Mouse (Mus musculus): ENCODE measurements around the gene Atf7ip. TPM values are rescaled to one million over a fixed set of nuclear protein-coding genes. Genes with fewer than 3 reads are reported as not detected.

The Atf7ip gene
- polyA plus RNA-seq, 1 experiment from 2014 or later: 49.8 TPM

DNA sequence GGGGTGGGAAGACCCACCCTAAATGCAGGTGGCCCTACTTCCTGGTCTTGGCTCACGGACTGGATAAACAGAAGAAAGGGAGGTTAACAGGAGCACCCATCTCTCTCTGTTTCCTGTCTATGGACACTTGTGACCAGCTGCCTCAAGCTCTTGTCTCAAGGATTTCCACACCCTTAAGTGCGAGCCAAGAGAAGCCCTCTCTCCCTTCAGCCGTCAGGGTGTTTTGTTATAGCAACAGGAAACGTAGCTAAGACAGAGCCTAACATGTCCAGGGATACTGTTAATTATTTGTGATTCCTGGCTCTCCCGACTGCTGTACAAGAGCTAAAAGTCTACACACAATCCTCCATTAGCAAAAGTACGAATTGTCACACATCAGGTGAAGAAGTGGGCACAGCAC lies 127.8 kb downstream of the Atf7ip start:
- H3K27me3 ChIP-seq (ENCODE audit: control insufficient read depth, insufficient read depth, low read length): no peaks in the 10 kb centered on the region
- H3K36me3 ChIP-seq (ENCODE audit: control insufficient read depth, insufficient read depth, low read length): no peaks in the 10 kb centered on the region
- no peak overlapping the region for H3K27ac ChIP-seq (replicated peaks; ENCODE audit: low read depth, low read length)
- H3K4me3 ChIP-seq (ENCODE audit: low read depth, low read length): no peak overlapping the region
- no peaks in the 10 kb centered on the region for H3K9me3 ChIP-seq (ENCODE audit: control insufficient read depth, low read length)
- H3K9ac ChIP-seq (ENCODE audit: low read length): no peak overlapping the region
- H3K4me1 ChIP-seq (ENCODE audit: control insufficient read depth, insufficient read depth, low read length): no peaks in the 10 kb centered on the region
- H3K4me2 ChIP-seq (ENCODE audit: low read depth, severe bottlenecking): no peak overlapping the region
- 78% methylated on average over 6 of the region's 6 CpGs for WGBS
- ATAC-seq (ENCODE audit: insufficient number of reproducible peaks, low FRiP score, low TSS enrichment, low read depth) (no peak), DNase-seq (ENCODE audit: low spot score) (no peak)

- no peak overlapping the region for H3K9ac ChIP-seq (ENCODE audit: low read length)
- no peaks in the 10 kb centered on the region for H3K36me3 ChIP-seq (ENCODE audit: control insufficient read depth, insufficient read depth, low read length)
- H3K4me1 ChIP-seq (ENCODE audit: control insufficient read depth, insufficient read depth, low read length): no peaks in the 10 kb centered on the region
- ATAC-seq (ENCODE audit: insufficient number of reproducible peaks, low FRiP score, low TSS enrichment, low read depth) (no peak), DNase-seq (ENCODE audit: low spot score) (no peak)
- no peaks in the 10 kb centered on the region for H3K27me3 ChIP-seq (ENCODE audit: control insufficient read depth, insufficient read depth, low read length)
- WGBS: 63% methylated on average over 3 of the region's 3 CpGs
- H3K9me3 ChIP-seq (ENCODE audit: control insufficient read depth, low read length): no peaks in the 10 kb centered on the region
- no peak overlapping the region for H3K4me3 ChIP-seq (ENCODE audit: low read depth, low read length)
- no peak overlapping the region for H3K4me2 ChIP-seq (ENCODE audit: low read depth, severe bottlenecking)
- no peak overlapping the region for H3K27ac ChIP-seq (replicated peaks; ENCODE audit: low read depth, low read length)
Measured at GRCm38 (mm10) chr6:136634982-136635381, 129.0 kb downstream of the Atf7ip start.

DNA sequence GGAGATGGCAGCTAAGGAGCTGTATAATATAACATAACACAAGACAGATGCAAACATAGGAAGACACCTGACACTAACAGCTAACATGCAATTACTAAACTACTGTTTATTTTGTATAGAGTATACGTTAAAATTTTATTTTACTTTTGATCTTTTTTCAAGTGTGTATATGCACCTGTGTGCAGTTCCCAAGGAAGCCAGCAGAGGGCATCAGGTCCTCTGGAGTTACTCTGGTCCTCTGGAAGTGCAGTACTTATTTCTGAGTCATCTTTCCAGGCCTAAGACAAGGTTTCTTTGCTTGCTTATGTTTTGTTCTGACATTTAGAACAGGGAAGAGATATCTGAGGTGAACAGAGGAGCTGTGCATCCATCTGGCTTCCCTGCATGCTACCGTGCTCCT lies 138.2 kb downstream of the Atf7ip start:
- no peak overlapping the region for H3K4me3 ChIP-seq (ENCODE audit: low read depth, low read length)
- H3K4me1 ChIP-seq (ENCODE audit: control insufficient read depth, insufficient read depth, low read length): peaks cover 3% of the 10 kb centered on the region; the same call in 1 of the 2 replicates
- H3K36me3 ChIP-seq (ENCODE audit: control insufficient read depth, insufficient read depth, low read length): no peaks in the 10 kb centered on the region
- no peaks in the 10 kb centered on the region for H3K27me3 ChIP-seq (ENCODE audit: control insufficient read depth, insufficient read depth, low read length)
- no peak overlapping the region for H3K9ac ChIP-seq (ENCODE audit: low read length)
- no peak overlapping the region for H3K4me2 ChIP-seq (ENCODE audit: low read depth, severe bottlenecking)
- WGBS: 93% methylated on average over 2 of the region's 2 CpGs
- no peak overlapping the region for H3K27ac ChIP-seq (replicated peaks; ENCODE audit: low read depth, low read length)
- DNase-seq (ENCODE audit: low spot score) (no peak), ATAC-seq (ENCODE audit: insufficient number of reproducible peaks, low FRiP score, low TSS enrichment, low read depth) (no peak)
- H3K9me3 ChIP-seq (ENCODE audit: control insufficient read depth, low read length): no peaks in the 10 kb centered on the region

DNA sequence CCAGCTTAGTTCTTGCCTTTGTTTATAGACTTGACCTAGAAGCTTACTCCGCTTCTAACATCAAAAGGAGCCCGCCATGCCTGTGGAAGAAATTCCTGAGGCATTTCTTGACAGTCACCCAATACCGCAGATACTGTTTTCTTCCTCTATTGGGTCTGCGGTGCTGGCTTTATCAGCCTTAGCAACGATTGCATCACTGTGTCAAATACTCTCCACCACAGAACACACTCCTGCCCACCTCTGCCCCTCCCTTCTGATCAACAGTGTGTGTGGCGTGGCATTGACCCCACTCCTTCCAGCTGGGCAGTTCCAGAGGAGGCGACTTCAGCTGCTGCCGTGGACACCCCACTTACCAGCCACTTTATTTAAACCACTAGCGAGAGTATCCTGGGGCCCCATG lies 139.8 kb downstream of the Atf7ip start:
- no peaks in the 10 kb centered on the region for H3K36me3 ChIP-seq (ENCODE audit: control insufficient read depth, insufficient read depth, low read length)
- DNase-seq (ENCODE audit: low spot score) (peak; percentile 35), ATAC-seq (ENCODE audit: insufficient number of reproducible peaks, low FRiP score, low TSS enrichment, low read depth) (no peak)
- H3K4me2 ChIP-seq (ENCODE audit: low read depth, severe bottlenecking): no peak overlapping the region
- no peaks in the 10 kb centered on the region for H3K9me3 ChIP-seq (ENCODE audit: control insufficient read depth, low read length)
- H3K27ac ChIP-seq (replicated peaks; ENCODE audit: low read depth, low read length): peak overlapping the region; percentile 33; the same call in 1 of the 2 replicates
- peaks cover 3% of the 10 kb centered on the region; the same call in 1 of the 2 replicates for H3K4me1 ChIP-seq (ENCODE audit: control insufficient read depth, insufficient read depth, low read length)
- H3K4me3 ChIP-seq (ENCODE audit: low read depth, low read length): no peak overlapping the region
- WGBS: 49% methylated on average over 9 of the region's 9 CpGs
- no peak overlapping the region for H3K9ac ChIP-seq (ENCODE audit: low read length)
- H3K27me3 ChIP-seq (ENCODE audit: control insufficient read depth, insufficient read depth, low read length): no peaks in the 10 kb centered on the region

DNA sequence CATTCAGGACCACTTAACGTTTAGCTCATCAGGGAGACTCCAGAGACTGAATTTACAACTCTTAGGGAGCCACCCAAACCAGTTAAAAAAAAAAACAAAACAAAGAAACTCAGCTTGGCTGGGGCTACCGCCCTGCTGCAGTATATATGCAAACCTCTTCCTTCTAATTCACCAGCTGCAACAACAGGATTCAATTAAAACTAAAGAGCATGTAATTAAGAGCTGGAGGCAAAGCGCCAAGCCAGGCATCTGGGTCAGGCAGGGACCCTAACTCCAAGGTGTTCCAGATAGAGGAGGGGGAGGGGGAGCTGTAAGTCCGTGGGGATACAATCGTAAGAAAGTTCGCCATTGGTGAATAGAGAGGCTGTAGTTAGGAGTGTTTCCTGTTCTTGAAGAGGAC lies 140.2 kb downstream of the Atf7ip start:
- 15% methylated on average over 6 of the region's 6 CpGs for WGBS
- ATAC-seq (ENCODE audit: insufficient number of reproducible peaks, low FRiP score, low TSS enrichment, low read depth) (no peak; the same call in 1 of the 2 replicates), DNase-seq (ENCODE audit: low spot score) (no peak)
- Histone ChIP-seq H3K27me3 (ENCODE audit: control insufficient read depth, insufficient read depth, low read length) (no peaks in the 10 kb centered on the region), H3K4me2 (ENCODE audit: low read depth, severe bottlenecking) (no peak overlapping the region), H3K4me3 (ENCODE audit: low read depth, low read length) (no peak overlapping the region), H3K9me3 (ENCODE audit: control insufficient read depth, low read length) (no peaks in the 10 kb centered on the region), H3K36me3 (ENCODE audit: control insufficient read depth, insufficient read depth, low read length) (no peaks in the 10 kb centered on the region), H3K27ac (replicated peaks; ENCODE audit: low read depth, low read length) (no peak overlapping the region; the same call in 1 of the 2 replicates), H3K4me1 (ENCODE audit: control insufficient read depth, insufficient read depth, low read length) (peaks cover 3% of the 10 kb centered on the region; the same call in 1 of the 2 replicates), H3K9ac (ENCODE audit: low read length) (no peak overlapping the region)

DNA sequence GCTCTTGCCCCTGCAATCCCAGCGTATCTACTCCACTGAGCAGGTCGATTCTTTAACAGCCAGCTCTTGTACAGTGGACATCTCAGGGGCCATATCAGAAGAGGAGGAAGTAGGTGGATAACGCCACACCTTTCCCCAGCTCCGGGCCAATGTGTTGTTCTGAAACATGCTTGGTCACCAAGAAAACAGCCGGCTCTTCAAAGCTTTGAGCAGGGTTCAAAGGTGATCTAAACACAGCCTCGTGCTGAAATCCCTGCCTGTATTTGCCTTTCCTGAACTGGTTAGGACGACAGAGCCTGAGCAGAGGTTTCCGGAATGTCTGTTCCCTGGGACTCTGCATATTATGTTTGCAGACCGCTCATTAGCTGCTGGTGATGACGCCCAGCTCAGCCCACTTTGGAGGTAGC lies 141.5 kb downstream of the Atf7ip start:
- Histone ChIP-seq H3K4me3 (ENCODE audit: low read depth, low read length) (no peak overlapping the region), H3K36me3 (ENCODE audit: control insufficient read depth, insufficient read depth, low read length) (no peaks in the 10 kb centered on the region), H3K4me1 (ENCODE audit: control insufficient read depth, insufficient read depth, low read length) (peaks cover 3% of the 10 kb centered on the region; the same call in 1 of the 2 replicates), H3K27ac (replicated peaks; ENCODE audit: low read depth, low read length) (no peak overlapping the region), H3K4me2 (ENCODE audit: low read depth, severe bottlenecking) (no peak overlapping the region), H3K9ac (ENCODE audit: low read length) (no peak overlapping the region), H3K9me3 (ENCODE audit: control insufficient read depth, low read length) (no peaks in the 10 kb centered on the region), H3K27me3 (ENCODE audit: control insufficient read depth, insufficient read depth, low read length) (no peaks in the 10 kb centered on the region)
- ATAC-seq (ENCODE audit: insufficient number of reproducible peaks, low FRiP score, low TSS enrichment, low read depth): no peak
- DNase-seq (ENCODE audit: low spot score): no peak
- WGBS: 66% methylated on average over 10 of the region's 10 CpGs

- no peak for ATAC-seq (ENCODE audit: insufficient number of reproducible peaks, low FRiP score, low TSS enrichment, low read depth)
- no peak overlapping the region for H3K4me3 ChIP-seq (ENCODE audit: low read depth, low read length)
- WGBS: 88% methylated on average over 8 of the region's 8 CpGs
Measured at GRCm38 (mm10) chr6:136650664-136651063, 144.7 kb downstream of the Atf7ip start.

DNA sequence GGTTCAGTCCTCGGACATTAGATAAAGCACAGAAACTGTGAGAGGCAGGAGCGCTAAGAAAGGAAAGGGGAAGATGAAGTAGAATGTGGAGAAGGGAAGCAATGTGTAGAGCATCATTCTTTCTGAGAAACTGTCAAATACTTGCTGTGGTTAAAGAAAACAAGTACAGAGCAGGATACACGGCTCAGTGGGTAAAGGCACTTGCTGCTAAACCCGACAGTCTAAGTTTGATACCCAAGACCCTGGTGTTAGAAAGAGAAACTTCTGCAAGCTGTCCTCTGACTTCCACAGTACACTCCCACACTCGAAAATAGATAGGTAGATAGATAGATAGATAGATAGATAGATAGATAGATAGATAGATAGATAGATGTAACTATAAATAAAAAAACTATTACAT lies 147.4 kb downstream of the Atf7ip start:
- no peak overlapping the region for H3K4me2 ChIP-seq (ENCODE audit: low read depth, severe bottlenecking)
- H3K9ac ChIP-seq (ENCODE audit: low read length): no peak overlapping the region
- no peaks in the 10 kb centered on the region for H3K9me3 ChIP-seq (ENCODE audit: control insufficient read depth, low read length)
- H3K4me3 ChIP-seq (ENCODE audit: low read depth, low read length): no peak overlapping the region
- H3K4me1 ChIP-seq (ENCODE audit: control insufficient read depth, insufficient read depth, low read length): no peaks in the 10 kb centered on the region
- no peak overlapping the region for H3K27ac ChIP-seq (replicated peaks; ENCODE audit: low read depth, low read length)
- no peak for ATAC-seq (ENCODE audit: insufficient number of reproducible peaks, low FRiP score, low TSS enrichment, low read depth)
- WGBS: 84% methylated on average over 5 of the region's 5 CpGs
- H3K27me3 ChIP-seq (ENCODE audit: control insufficient read depth, insufficient read depth, low read length): no peaks in the 10 kb centered on the region
- H3K36me3 ChIP-seq (ENCODE audit: control insufficient read depth, insufficient read depth, low read length): no peaks in the 10 kb centered on the region
- DNase-seq (ENCODE audit: low spot score): no peak

More at GRCm38 (mm10) chr6:136650664-136651063, 144.7 kb downstream of the Atf7ip start:
- H3K27ac ChIP-seq (replicated peaks; ENCODE audit: low read depth, low read length): no peak overlapping the region
- no peaks in the 10 kb centered on the region for H3K36me3 ChIP-seq (ENCODE audit: control insufficient read depth, insufficient read depth, low read length)
- no peaks in the 10 kb centered on the region for H3K27me3 ChIP-seq (ENCODE audit: control insufficient read depth, insufficient read depth, low read length)
- DNase-seq (ENCODE audit: low spot score): no peak
- H3K4me1 ChIP-seq (ENCODE audit: control insufficient read depth, insufficient read depth, low read length): peaks cover 3% of the 10 kb centered on the region; the same call in 1 of the 2 replicates
- no peak overlapping the region for H3K9ac ChIP-seq (ENCODE audit: low read length)
- no peak overlapping the region for H3K4me2 ChIP-seq (ENCODE audit: low read depth, severe bottlenecking)
- H3K9me3 ChIP-seq (ENCODE audit: control insufficient read depth, low read length): no peaks in the 10 kb centered on the region

GRCm38 (mm10) chr6:136654470-136654869 lies 148.5 kb downstream of the Atf7ip start:
- H3K9me3 ChIP-seq (ENCODE audit: control insufficient read depth, low read length): no peaks in the 10 kb centered on the region

More at GRCm38 (mm10) chr6:136654470-136654869, 148.5 kb downstream of the Atf7ip start:
- H3K27ac ChIP-seq (replicated peaks; ENCODE audit: low read depth, low read length): no peak overlapping the region
- H3K4me2 ChIP-seq (ENCODE audit: low read depth, severe bottlenecking): no peak overlapping the region
- DNase-seq (ENCODE audit: low spot score): no peak
- H3K36me3 ChIP-seq (ENCODE audit: control insufficient read depth, insufficient read depth, low read length): no peaks in the 10 kb centered on the region
- no peak overlapping the region for H3K4me3 ChIP-seq (ENCODE audit: low read depth, low read length)
- no peaks in the 10 kb centered on the region for H3K27me3 ChIP-seq (ENCODE audit: control insufficient read depth, insufficient read depth, low read length)
- no peaks in the 10 kb centered on the region for H3K4me1 ChIP-seq (ENCODE audit: control insufficient read depth, insufficient read depth, low read length)
- no peak overlapping the region for H3K9ac ChIP-seq (ENCODE audit: low read length)
- ATAC-seq (ENCODE audit: insufficient number of reproducible peaks, low FRiP score, low TSS enrichment, low read depth): no peak
- 77% methylated on average over 20 of the region's 20 CpGs for WGBS
